Mouse (Mus musculus): ENCODE results near the gene Olfr521.
"Not testable (repeated sequence)": the region's sequence is repeated elsewhere in the genome, so short reads cannot be mapped to it uniquely, and the experiment has no call there.

Olfr521 gene

DNA sequence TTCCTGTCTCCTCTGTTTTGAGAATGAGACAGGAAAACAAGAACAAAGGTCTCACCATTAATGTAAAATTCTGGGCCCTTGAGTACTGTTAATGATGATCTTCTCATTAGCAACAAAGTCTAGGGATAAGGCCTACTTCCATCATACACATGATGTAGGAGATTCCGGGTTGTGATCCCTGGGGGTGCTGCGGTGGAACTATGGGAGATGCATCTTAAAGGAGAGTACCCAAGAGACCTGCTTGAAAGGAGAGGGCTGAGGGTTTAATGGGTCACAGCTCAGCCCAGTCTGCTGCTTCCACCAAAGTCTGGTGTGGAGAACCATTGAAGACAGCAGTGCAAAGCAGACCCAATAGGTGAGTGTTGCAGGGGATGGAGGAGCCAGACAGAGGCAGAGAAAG is at the start of gene Olfr521:
Gene Olfr521 (plus strand): TSS at position 301 of the 400 bp plus-strand sequence.
- DNase-seq (ENCODE audit: low spot score in 2 of 2), result no peak

DNA sequence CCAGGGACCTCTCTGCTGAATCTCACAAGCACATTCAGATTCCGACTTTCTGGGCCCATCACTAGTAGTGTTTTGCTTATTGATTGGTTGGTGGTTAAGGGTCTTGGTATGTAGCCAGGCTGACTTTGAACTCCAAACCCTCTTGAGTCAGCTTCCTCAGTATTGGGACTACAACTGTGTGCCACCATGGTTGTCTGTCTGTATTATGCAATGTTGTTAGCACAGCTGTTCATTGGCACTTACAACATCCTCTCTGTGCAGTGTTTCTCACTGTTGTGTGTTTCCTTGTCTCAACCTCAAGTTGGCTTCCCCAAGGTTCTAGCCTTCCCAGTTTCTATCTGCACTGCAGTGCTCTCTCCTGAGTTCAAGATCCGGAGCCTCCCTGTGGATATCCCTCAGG is 46.8 kb upstream of the Olfr521 start:
- DNase-seq (ENCODE audit: low spot score in 2 of 2), result no peak

DNA sequence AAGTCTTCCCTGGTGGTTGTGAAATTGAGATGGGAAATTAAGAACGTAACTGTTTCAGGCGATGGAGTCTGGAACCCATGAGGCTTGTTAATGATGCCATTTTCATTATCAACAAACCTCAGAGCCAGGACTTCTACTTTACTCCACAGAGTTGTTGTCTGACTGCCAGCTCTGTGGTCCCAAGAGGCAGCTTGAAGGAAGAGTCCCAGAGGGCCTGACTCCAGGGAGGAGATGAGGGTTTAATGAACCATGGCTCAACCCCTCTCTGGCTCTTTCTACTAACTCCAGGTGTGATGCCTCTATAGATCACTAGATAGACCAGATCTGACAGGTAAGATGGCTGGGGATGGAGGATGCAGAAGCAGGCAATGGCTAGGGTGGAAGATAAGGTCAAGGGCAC is 33.3 kb upstream of the Olfr521 start, which contains the start of gene Olfr520:
Gene Olfr520 (plus strand): TSS at position 301 of the 400 bp plus-strand sequence.
- no peak for DNase-seq (ENCODE audit: low spot score in 2 of 2)

DNA sequence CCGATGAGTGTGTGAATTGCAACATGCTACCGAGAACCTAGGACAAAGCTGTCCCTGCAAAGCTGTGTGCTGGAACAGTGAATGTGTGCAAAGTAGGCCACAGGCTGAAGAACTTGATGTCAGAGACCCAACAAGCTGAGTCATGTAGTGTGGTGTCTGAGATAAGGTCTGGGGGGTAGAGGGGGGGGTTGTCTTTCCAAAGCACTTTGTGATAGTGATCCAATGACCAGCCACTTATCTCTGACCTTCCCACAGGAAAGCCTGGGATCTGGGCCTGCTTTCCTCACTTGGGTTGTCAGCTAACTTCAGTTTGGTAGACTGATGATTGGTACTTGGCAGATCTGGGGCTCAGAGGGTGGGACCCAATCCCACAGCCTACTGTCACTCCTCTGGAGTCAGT is 28.7 kb upstream of the Olfr521 start:
- DNase-seq (ENCODE audit: low spot score in 2 of 2), result no peak

DNA sequence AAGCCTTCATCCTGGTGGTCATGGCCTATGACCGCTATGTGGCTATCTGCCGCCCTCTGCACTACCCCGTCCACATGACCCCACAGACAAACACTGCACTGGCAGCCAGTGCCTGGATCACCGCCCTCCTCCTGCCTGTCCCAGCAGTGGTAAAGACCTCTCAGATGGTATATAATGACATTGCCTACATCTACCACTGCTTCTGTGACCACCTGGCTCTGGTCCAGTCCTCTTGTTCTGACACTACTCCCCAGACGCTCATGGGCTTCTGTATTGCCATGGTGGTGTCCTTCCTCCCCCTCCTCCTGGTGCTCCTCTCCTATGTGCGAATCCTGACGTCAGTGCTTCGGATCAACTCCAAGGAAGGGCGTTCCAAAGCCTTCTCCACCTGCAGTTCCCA is 27.8 kb upstream of the Olfr521 start:
- not testable (repeated sequence) for DNase-seq (ENCODE audit: low spot score in 2 of 2)

DNA sequence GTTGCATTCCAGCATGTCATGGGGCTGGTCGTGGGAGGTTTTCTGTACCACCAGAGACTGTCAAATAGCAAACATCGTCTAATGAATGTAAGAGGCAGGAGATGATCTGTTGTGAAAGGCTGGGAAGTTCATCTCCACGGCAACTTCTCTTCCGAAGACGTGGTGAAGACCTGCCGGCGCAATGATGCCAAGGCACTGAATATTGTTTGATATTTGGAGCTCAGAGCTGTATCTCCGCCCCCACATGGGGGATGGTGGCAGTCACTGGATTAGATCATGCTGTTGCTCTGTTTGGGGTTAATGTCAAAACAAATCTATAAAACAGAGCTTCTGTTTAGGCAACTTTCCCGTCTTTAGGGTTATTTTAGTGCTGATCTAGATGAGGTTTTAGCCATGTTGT is 24.0 kb upstream of the Olfr521 start:
- DNase-seq (ENCODE audit: low spot score in 2 of 2), result peak; percentile 3 to 14

DNA sequence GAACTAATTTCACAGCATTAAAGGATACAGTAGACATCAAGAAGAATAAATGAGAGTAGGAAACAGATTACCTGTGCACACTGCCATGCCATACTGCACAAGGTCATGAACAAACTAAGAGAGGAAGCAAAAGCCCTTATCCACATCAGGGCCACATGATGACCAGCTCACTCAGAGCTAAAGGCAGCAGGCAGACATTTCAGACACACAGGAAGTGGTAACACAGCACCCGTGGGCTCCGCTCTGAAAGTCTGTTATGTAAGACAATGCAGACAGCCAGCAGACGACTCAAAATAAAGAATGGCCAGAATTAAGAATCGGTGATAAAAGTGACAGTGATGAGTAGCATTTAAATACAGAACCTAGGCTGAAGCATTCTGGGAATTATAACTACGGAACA is 18.1 kb downstream of the Olfr521 start:
- peak in 1 of 2 experiments; percentile 12 for DNase-seq (ENCODE audit: low spot score in 2 of 2)

DNA sequence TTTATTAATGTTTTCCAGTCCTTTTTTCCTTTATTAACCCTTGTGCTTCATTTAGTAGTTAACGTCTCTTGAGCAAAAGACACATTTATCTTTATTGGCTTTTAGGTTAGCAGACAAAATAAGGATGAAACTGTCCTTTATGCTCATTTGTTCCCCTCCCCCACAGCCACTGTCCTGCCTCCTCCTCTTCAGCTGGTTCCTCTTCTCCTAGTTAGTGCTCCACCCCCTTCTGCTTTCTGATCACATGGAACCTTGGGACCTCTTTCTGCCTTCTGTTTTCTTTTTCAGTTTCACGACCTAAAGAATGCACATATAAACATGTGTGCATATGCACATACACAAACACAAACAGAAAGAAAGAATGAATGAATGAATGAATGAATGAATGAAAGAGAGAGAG is 18.6 kb downstream of the Olfr521 start:
- DNase-seq (ENCODE audit: low spot score in 2 of 2), result no peak

DNA sequence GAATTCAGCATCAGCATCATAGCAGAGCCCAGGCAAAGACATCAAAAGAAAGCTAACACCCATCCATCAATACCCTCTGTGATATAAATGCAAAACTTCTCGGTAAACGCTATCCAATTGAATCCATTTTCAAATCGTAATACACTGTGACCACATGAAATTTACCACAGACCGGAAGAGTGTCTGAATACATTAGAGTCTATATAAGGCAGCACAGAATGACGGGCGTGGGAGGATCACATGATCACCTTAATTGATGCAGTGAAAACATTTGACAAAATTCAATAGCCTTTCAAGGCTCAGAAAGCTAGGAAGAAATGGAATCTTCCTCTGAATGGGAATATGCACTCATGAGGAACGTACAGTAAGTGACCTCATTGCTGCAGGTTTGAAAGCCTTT is 20.1 kb downstream of the Olfr521 start:
- no peak for DNase-seq (ENCODE audit: low spot score in 2 of 2)

DNA sequence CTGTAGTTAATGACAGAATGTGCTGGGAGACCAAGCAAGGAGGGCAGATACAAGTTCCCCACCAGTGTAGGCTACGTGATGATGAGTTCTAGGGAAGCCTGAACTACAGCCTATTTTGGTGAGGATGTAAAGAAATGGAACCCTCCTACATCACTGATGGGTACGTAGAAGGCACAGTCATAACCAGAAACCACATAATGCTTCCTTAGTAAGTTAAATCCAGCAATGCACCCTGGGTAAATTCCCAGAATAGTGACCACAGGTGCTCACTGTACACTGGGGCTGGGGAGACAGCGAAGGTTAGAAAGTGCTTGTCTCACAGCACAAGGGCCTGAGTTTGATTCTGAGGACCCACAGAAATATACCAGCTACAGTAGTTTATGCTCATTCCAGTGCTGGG is 22.2 kb downstream of the Olfr521 start:
- DNase-seq (ENCODE audit: low spot score in 2 of 2), result no peak

DNA sequence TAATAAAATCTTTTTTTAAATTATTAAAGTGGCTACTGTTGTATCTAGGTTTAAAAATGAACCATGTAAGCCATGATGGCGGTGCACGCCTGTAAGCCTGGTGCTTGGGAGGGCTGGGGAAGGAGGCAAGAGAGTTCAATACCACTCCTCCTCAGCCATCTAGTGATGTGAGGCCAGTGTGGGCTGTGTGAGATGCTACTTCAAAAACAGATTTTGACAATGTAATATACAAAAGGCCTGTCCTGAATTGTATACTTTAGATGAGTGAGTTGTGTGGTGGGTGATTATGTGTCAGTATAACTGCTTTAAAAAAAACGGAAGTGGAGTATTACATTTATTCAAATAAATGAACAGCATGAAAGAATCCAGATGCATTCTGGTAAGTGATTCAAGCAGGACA is 23.5 kb downstream of the Olfr521 start:
- DNase-seq (ENCODE audit: low spot score in 2 of 2), result no peak

DNA sequence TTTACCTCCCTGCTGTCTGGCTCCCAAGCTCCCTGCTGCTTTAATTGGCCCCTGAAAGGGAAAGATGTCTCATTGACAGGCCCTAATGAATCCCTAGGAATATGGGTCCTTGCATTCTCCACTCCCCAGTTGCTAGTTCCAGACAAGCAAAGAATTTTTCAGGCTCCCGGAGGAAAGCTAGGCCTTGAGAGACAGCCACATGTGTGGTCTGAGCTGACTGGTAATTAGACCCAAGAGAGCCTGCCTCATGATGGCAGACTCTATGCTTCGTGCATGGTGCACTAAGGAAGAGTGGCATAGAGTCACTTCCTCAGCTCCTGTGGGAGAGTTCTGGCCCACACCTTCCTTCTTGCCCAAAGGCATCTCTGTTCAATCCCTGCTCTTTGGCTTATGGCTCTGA is 24.6 kb downstream of the Olfr521 start:
- DNase-seq (ENCODE audit: low spot score in 2 of 2), result no peak

DNA sequence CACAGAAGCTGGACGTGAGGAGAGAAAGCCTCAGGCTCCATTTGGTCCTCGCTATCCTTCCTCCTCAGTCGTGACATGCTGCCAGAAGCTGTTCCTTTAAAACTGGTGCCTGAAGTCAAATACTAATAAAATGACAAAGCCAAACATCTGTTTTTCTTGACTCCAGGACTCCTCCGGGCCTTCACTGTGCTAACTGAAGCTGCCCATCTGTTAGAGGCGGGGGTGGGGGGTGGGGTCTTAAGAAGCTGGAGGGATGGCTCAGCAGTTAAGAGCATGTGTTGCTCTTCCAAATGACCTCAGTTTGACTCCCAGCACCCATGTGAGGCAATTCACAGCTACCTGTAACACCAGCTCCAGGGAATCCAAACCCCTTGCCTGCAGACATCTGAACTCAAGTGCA is 25.3 kb downstream of the Olfr521 start:
- no peak for DNase-seq (ENCODE audit: low spot score in 2 of 2)

DNA sequence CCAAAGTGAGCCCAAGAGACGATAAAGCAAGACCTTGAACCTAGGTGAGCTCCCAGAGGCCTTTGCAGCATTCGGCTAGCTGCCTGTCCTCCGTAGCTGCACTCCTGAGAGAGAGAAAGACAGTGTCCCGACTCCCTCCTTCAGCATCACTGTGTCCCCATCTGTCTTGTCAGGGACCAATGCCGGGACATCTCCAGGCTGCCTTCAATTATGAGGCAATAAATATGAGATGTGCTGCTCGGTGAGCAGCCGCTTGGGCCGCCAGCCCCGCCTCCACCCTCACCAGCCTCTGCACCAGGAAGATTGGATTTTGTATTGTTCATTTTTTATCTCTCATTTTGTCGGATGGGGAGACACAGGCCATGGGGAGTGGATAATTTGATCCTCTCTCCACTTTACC is 27.5 kb downstream of the Olfr521 start:
- DNase-seq (ENCODE audit: low spot score in 2 of 2), result no peak

DNA sequence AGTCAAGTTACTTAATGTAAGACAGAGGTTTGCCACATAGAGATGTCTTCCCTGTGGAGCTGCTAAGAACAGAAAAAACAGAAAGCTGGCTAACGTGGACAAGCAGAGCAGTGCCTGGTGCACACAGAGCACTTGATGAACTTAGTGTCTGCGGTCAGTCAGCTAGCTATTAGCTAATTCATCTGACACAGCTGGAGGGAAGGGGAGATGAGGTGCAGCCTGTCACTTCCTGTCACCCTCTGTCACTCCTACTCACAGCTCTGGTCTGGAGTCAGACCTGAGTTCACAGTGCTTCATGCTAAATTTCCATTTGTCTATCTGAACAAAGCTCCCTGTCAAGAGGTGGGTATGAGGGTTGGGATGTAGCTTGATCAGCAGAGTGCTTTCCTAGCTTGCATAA is 30.8 kb downstream of the Olfr521 start:
- no peak for DNase-seq (ENCODE audit: low spot score in 2 of 2)

DNA sequence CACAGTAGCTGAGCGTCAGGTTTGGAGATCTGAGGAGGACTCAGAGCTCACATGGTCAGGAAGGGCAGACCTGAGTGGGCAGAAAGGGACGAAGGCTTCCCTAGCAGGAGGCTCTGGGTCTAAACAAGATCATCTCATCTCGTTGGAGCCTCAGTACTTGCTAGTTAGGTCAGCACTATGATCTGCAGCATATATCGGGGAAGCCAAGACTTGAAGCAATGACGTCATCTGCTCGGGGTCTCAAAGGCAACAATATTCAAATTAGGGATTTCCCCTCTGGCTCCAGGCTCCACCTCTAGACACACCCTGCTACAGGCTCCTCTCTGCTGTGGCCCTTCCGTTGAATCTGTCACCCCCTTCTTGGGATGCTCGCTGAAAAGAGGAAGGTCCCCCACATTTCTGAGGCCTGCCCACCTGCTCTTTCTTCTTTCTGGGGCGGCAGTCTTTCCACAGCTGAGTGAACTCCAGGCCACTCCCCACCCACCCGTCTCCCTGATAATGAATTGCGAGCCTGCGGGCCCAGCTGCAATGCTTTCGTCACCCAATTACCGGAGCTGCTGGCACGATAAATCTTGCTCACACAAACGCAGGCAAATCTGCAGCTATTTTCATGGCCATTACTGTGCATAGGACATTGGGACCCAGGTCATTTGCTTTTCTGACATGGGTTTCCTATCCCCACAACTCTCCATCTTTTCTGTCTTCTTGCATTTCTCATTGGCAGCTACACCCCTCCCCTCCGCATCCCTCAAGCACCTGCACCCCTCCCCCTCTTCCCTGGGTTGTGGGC is 32.1 kb downstream of the Olfr521 start:
- peak in 1 of 2 experiments; percentile 22 for DNase-seq (ENCODE audit: low spot score in 2 of 2)

DNA sequence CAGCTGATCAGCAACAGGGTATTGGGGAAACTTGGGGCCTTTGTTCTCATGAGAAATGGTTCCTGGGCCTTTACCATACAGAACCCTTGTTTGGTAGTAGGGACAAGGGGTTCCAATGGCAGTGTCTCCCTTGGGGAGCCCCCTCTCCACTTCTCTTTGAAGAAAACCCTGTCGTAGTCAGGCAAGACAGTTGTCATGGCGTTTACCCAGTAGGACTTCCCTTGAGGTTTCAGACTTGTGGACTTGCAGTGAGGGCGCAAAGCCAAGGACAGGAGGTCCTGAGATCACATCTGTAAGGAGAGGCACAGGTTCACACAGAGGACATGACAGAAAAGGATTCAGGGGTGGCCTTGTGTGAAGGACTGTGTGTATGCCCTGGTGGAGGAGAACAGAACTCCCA is 33.2 kb downstream of the Olfr521 start:
- DNase-seq (ENCODE audit: low spot score in 2 of 2), result no peak

DNA sequence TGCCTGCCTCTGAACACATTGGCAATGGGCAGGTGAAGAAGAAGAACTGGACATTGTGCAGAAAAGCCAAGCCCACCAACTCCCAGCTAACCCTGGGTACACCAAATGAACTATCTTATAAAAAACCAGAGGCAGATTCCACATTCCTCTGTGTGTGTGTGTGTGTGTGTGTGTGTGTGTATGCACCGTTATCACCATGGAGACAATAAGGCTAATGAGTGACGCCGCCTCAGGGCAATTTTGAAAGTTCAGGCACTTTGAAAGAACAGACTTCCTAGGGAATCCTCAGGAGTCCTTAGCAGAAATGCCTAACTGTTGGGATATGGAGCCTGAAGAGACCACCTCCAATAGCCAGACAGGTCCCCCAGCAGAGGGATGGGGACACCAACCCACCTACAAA is 34.0 kb downstream of the Olfr521 start:
- no peak for DNase-seq (ENCODE audit: low spot score in 2 of 2)

DNA sequence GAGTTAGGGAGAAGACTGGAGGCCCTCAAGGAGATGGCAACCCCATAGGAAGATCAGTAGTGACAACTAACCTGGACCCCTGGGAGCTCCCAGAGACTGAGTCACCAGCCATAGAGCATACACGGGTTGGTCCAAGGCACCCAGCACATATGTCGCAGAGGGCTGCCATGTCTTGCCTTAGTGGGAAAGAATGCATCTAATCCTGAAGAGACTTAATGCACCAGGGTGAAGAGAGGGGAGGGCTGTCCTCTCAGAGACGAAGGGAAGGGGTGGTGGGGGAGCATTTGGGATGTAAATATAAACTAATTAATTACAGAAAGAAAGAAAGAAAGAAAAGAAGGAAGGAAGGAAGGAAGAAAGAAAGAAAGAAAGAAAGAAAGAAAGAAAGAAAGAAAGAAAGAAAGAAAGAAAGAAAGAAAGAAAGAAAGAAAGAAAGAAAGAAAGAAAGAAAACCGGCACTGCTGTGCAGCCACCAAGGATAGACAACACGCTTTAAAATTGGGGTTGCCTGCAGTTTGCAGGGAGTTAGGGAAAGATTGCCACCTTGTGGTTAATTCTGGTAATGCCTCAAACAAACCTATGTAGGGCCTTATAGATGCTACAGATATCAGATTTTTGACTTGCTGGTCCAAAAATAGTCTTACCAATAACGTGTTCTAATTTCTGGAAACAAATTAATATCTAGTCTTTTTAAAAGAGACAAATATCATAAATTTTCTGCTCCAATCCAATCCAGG is 34.8 kb downstream of the Olfr521 start:
- DNase-seq (ENCODE audit: low spot score in 2 of 2), result peak in 1 of 2 experiments; percentile 87

DNA sequence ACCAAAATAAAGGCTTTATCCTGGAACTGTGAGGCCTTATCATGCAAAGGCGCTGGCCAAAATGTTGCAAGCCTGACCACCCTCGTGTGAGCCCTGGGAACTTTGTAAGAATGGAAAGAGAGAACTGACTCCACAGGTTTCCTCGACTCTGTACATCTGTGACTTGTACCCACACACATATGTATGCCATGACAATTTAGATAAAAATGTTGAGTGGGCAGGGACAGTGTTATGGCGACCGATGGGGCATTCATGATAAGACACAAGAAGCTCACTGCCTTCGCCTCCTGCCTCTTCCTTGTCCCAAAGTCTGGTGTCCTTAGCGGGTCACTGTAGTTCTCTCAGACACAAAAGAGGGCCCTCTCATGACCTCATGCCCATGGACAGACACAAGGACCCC is 35.8 kb downstream of the Olfr521 start:
- DNase-seq (ENCODE audit: low spot score in 2 of 2), result no peak

DNA sequence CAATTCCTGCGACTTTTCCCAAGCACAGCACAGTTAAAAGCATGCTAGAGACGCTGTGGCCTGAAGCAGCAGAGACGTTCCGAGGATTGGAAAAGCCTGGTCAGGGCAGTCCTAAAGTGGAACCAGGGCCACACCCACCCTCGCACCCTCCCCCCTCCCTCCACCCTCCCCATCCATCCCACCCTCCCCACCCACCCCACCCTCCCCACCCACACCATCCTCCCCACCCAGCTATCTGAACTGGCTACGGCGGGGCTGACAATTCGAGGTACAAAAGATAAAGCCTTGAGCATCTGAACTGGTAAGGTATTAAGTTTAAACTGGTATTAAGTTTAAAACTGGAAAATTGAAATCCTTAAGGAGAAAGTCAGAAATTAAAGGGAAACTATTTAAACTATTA is 40.2 kb downstream of the Olfr521 start:
- DNase-seq (ENCODE audit: low spot score in 2 of 2), result no peak

DNA sequence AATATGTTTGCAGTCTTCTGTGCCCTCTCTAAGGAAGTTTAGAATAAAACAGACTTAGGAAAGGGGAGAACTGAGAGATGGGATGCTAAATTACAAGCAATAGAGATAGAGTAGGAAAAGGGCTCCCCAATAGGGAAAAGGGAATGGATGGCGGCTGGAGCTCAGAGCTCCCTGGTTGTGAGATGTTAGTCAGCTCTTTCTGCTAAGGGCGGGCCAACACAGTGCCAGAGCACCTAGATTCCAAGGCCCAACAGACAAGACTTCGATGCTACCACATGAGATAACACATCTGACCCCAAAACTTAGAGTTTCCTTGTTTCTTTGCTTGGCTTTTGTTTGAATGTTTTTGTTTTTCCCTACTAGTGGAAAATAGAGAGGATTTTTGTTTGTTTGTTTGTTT is 40.7 kb downstream of the Olfr521 start:
- not testable (repeated sequence) for DNase-seq (ENCODE audit: low spot score in 2 of 2)

DNA sequence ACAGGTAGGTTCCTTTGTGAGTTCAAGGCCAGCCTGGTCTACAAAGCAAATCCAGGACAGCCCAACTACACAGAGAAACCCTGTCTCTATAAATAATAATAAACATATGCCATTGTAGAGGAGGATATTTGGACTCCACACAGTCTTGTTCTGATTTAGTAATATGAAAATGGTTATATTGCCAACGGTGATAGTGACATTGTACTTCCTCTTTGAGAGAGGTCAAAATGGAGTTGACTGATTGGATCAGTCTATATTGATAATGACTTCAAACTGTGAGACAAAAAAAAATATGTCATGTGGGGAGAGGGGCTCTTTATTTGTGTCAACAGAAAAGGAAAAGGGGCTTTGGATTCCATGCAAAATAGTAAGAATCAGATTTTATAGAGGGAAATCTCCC is 42.0 kb downstream of the Olfr521 start:
- no peak for DNase-seq (ENCODE audit: low spot score in 2 of 2)
